Mouse (Mus musculus): ENCODE measurements around the gene Gdf5. TPM values are rescaled to one million over a fixed set of nuclear protein-coding genes. Genes with fewer than 3 reads are reported as not detected.
"Not testable (repeated sequence)": the region's sequence is repeated elsewhere in the genome, so short reads cannot be mapped to it uniquely, and the experiment has no call there.

Gene Gdf5
- polyA plus RNA-seq, 1 experiment from 2014 or later: 0.59 TPM

GRCm38 (mm10) chr2:155939897-155940529 lies 5.2 kb downstream of the Gdf5 start:
- Histone ChIP-seq H3K36me3 (no peaks in the 10 kb centered on the region), H3K9ac (replicated peaks) (no peak overlapping the region), H3K4me1 (peaks cover 17% of the 10 kb centered on the region), H3K27ac (replicated peaks) (no peak overlapping the region), H3K27me3 (peaks cover 10% of the 10 kb centered on the region), H3K9me3 (no peaks in the 10 kb centered on the region), H3K4me3 (no peak overlapping the region), H3K4me2 (replicated peaks) (no peak overlapping the region)
- WGBS: 84% methylated on average over 7 of the region's 7 CpGs
- no peak for ATAC-seq (ENCODE audit: low FRiP score, low read depth)

GRCm38 (mm10) chr2:155929531-155930442 lies 15.4 kb downstream of the Gdf5 start, which contains the start of gene Uqcc1:
Uqcc1 (minus strand) TSS chr2:155930310.
- WGBS: 1% methylated on average over 38 of the region's 38 CpGs
- ATAC-seq (ENCODE audit: low FRiP score, low read depth): peak; percentile 94
- Histone ChIP-seq H3K9me3 (no peaks in the 10 kb centered on the region), H3K9ac (replicated peaks) (peak within 1 kb of the TSS; percentile 57), H3K4me2 (replicated peaks) (peak within 1 kb of the TSS; percentile 82), H3K27ac (replicated peaks) (peak within 1 kb of the TSS; percentile 86), H3K4me3 (peak within 1 kb of the TSS; percentile 68), H3K4me1 (peaks cover 16% of the 10 kb centered on the region), H3K27me3 (no peaks in the 10 kb centered on the region), H3K36me3 (no peaks in the 10 kb centered on the region)

GRCm38 (mm10) chr2:155928711-155929345 lies 16.3 kb downstream of the Gdf5 start:
- Histone ChIP-seq H3K9ac (replicated peaks) (no peak overlapping the region), H3K4me3 (peak overlapping the region; percentile 68), H3K27me3 (no peaks in the 10 kb centered on the region), H3K9me3 (no peaks in the 10 kb centered on the region), H3K4me1 (peaks cover 16% of the 10 kb centered on the region), H3K4me2 (replicated peaks) (peak overlapping the region; percentile 82), H3K36me3 (0 out of 2 replicates have a peak, but pooled peaks cover 4% of the 10 kb centered on the region), H3K27ac (replicated peaks) (no peak overlapping the region)
- no peak for ATAC-seq (ENCODE audit: low FRiP score, low read depth)
- WGBS: 82% methylated on average over 7 of the region's 7 CpGs

- H3K9me3 ChIP-seq; H3K4me3 ChIP-seq; H3K36me3 ChIP-seq; H3K27ac ChIP-seq (replicated peaks); H3K9ac ChIP-seq (replicated peaks); H3K27me3 ChIP-seq; H3K4me2 ChIP-seq (replicated peaks); ATAC-seq (ENCODE audit: low FRiP score, low read depth): not testable (repeated sequence)
- peaks cover 11% of the 10 kb centered on the region for H3K4me1 ChIP-seq
- WGBS: 89% methylated on average over 6 of the region's 6 CpGs
Observed at GRCm38 (mm10) chr2:155925213-155925612, 20.0 kb downstream of the Gdf5 start.

- no peak for ATAC-seq (ENCODE audit: low FRiP score, low read depth)
- no peaks in the 10 kb centered on the region for H3K27me3 ChIP-seq
- H3K4me3 ChIP-seq: no peak overlapping the region
- H3K27ac ChIP-seq (replicated peaks): no peak overlapping the region
- 94% methylated on average over 7 of the region's 7 CpGs for WGBS
- no peak overlapping the region for H3K9ac ChIP-seq (replicated peaks)
- H3K4me2 ChIP-seq (replicated peaks): no peak overlapping the region
- H3K4me1 ChIP-seq: no peaks in the 10 kb centered on the region
- H3K36me3 ChIP-seq: peaks cover 19% of the 10 kb centered on the region
- no peaks in the 10 kb centered on the region for H3K9me3 ChIP-seq
Observed at GRCm38 (mm10) chr2:155923143-155923542, 22.0 kb downstream of the Gdf5 start.

GRCm38 (mm10) chr2:155914684-155915083 lies 30.5 kb downstream of the Gdf5 start:
- Histone ChIP-seq H3K27ac (replicated peaks) (no peak overlapping the region), H3K9ac (replicated peaks) (no peak overlapping the region), H3K4me1 (no peaks in the 10 kb centered on the region), H3K4me2 (replicated peaks) (no peak overlapping the region), H3K27me3 (no peaks in the 10 kb centered on the region), H3K9me3 (no peaks in the 10 kb centered on the region), H3K36me3 (peaks cover 51% of the 10 kb centered on the region), H3K4me3 (no peak overlapping the region)
- 93% methylated on average over 6 of the region's 6 CpGs for WGBS
- ATAC-seq (ENCODE audit: low FRiP score, low read depth): no peak

- H3K27me3 ChIP-seq: no peaks in the 10 kb centered on the region
- ATAC-seq (ENCODE audit: low FRiP score, low read depth): no peak
- H3K36me3 ChIP-seq: peaks cover 27% of the 10 kb centered on the region
- no peaks in the 10 kb centered on the region for H3K9me3 ChIP-seq
- no peak overlapping the region for H3K4me3 ChIP-seq
- H3K4me1 ChIP-seq: no peaks in the 10 kb centered on the region
- H3K4me2 ChIP-seq (replicated peaks): no peak overlapping the region
- WGBS: 93% methylated on average over 6 of the region's 6 CpGs
- no peak overlapping the region for H3K9ac ChIP-seq (replicated peaks)
- no peak overlapping the region for H3K27ac ChIP-seq (replicated peaks)
Observed at GRCm38 (mm10) chr2:155903632-155904008, 41.5 kb downstream of the Gdf5 start.

- H3K9ac ChIP-seq (replicated peaks): no peak overlapping the region
- H3K27ac ChIP-seq (replicated peaks): no peak overlapping the region
- no peak overlapping the region for H3K4me2 ChIP-seq (replicated peaks)
- H3K9me3 ChIP-seq: no peaks in the 10 kb centered on the region
- no peak for ATAC-seq (ENCODE audit: low FRiP score, low read depth)
- H3K4me1 ChIP-seq: no peaks in the 10 kb centered on the region
- no peak overlapping the region for H3K4me3 ChIP-seq
- 85% methylated on average over 16 of the region's 16 CpGs for WGBS
- H3K27me3 ChIP-seq: no peaks in the 10 kb centered on the region
- peaks cover 29% of the 10 kb centered on the region for H3K36me3 ChIP-seq
Observed at GRCm38 (mm10) chr2:155902989-155903631, 42.1 kb downstream of the Gdf5 start.

- Histone ChIP-seq H3K36me3 (peaks cover 34% of the 10 kb centered on the region), H3K9ac (replicated peaks) (no peak overlapping the region), H3K4me2 (replicated peaks) (no peak overlapping the region), H3K27me3 (no peaks in the 10 kb centered on the region), H3K9me3 (no peaks in the 10 kb centered on the region), H3K27ac (replicated peaks) (no peak overlapping the region), H3K4me1 (no peaks in the 10 kb centered on the region), H3K4me3 (no peak overlapping the region)
- ATAC-seq (ENCODE audit: low FRiP score, low read depth): no peak
- 91% methylated on average over 16 of the region's 16 CpGs for WGBS
Observed at GRCm38 (mm10) chr2:155895046-155895735, 50.0 kb downstream of the Gdf5 start.

- H3K36me3 ChIP-seq: peaks cover 34% of the 10 kb centered on the region
- H3K9ac ChIP-seq (replicated peaks): no peak overlapping the region
- H3K4me2 ChIP-seq (replicated peaks): no peak overlapping the region
- WGBS: 92% methylated on average over 13 of the region's 13 CpGs
- no peaks in the 10 kb centered on the region for H3K27me3 ChIP-seq
- H3K4me3 ChIP-seq: no peak overlapping the region
- H3K27ac ChIP-seq (replicated peaks): no peak overlapping the region
- no peak for ATAC-seq (ENCODE audit: low FRiP score, low read depth)
- H3K4me1 ChIP-seq: no peaks in the 10 kb centered on the region
- no peaks in the 10 kb centered on the region for H3K9me3 ChIP-seq
Observed at GRCm38 (mm10) chr2:155894307-155895045, 50.7 kb downstream of the Gdf5 start.
